Mouse (Mus musculus): ENCODE measurements at regions not wholly inside any gene's neighbourhood (a gene's known extent, or its start where the extent isn't known, plus 50 kb on each side); places are given as distances from the start of the nearest gene placed in this dataset.

GRCm38 (mm10) chr17:79177259-79177658, 125.6 kb downstream of the Qpct start:
- 45% methylated on average over 3 of the region's 3 CpGs for WGBS (ENCODE audit: insufficient replicate concordance)
- no peak overlapping the region for H3K9ac ChIP-seq (replicated peaks)
- H3K27ac ChIP-seq = no peak overlapping the region
- no peaks in the 10 kb centered on the region for H3K4me1 ChIP-seq (replicated peaks; ENCODE audit: control insufficient read depth in 2 of 2, insufficient read depth in 2 of 2, low read length in 1 of 2)
- H3K27me3 ChIP-seq (ENCODE audit: control insufficient read depth, insufficient read depth, low read length) = no peaks in the 10 kb centered on the region
- H3K36me3 ChIP-seq (replicated peaks; ENCODE audit: control insufficient read depth, insufficient read depth, low read depth) = no peaks in the 10 kb centered on the region
- no peak for ATAC-seq (ENCODE audit: insufficient read depth)
- no peak overlapping the region for H3K4me3 ChIP-seq (ENCODE audit: insufficient read depth in 1 of 2, low read depth in 2 of 2, low read length in 2 of 2)
- no peak for DNase-seq (ENCODE audit: low read depth in 3 of 3, low spot score in 3 of 3)
- TF ChIP-seq EP300 (IDR thresholded peaks at IDR 0.05; ENCODE audit: low read depth) (no peak), CTCF (IDR thresholded peaks at IDR 0.05; ENCODE audit: low read depth) (no peak)
- H3K4me2 ChIP-seq (ENCODE audit: low read depth) = no peak overlapping the region
- H3K9me3 ChIP-seq (ENCODE audit: control insufficient read depth, low read length) = no peaks in the 10 kb centered on the region

DNA sequence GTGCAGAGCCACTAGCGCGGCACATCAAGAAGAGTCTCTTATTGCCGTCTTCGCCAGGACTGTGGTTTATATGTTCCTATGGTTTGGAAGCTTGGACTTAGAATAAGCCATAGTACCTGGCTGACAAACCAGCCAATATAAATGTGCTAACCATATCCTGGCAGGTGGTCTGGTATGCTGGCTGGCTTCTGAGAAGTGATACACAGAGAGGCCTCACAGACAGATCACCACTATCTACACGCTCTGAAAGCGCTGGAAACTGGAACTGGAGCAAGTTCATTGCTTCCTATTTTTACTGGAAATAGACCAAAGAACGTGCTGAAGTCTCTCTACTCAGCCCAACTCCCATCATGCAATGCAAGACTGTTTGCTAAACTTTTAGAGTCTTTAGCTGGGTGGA, 124.7 kb downstream of the Qpct start:
- Histone ChIP-seq H3K4me2 (ENCODE audit: low read depth) (no peak overlapping the region), H3K4me3 (ENCODE audit: insufficient read depth in 1 of 2, low read depth in 2 of 2, low read length in 2 of 2) (no peak overlapping the region), H3K4me1 (replicated peaks; ENCODE audit: control insufficient read depth in 2 of 2, insufficient read depth in 2 of 2, low read length in 1 of 2) (no peaks in the 10 kb centered on the region), H3K36me3 (replicated peaks; ENCODE audit: control insufficient read depth, insufficient read depth, low read depth) (no peaks in the 10 kb centered on the region), H3K27me3 (ENCODE audit: control insufficient read depth, insufficient read depth, low read length) (no peaks in the 10 kb centered on the region), H3K9me3 (ENCODE audit: control insufficient read depth, low read length) (no peaks in the 10 kb centered on the region), H3K27ac (no peak overlapping the region), H3K9ac (replicated peaks) (no peak overlapping the region)
- TF ChIP-seq CTCF (IDR thresholded peaks at IDR 0.05; ENCODE audit: low read depth) (no peak), EP300 (IDR thresholded peaks at IDR 0.05; ENCODE audit: low read depth) (no peak)
- WGBS (ENCODE audit: insufficient replicate concordance) = 63% methylated on average over 7 of the region's 7 CpGs
- ATAC-seq (ENCODE audit: insufficient read depth) (no peak), DNase-seq (ENCODE audit: low read depth in 3 of 3, low spot score in 3 of 3) (no peak)

DNA sequence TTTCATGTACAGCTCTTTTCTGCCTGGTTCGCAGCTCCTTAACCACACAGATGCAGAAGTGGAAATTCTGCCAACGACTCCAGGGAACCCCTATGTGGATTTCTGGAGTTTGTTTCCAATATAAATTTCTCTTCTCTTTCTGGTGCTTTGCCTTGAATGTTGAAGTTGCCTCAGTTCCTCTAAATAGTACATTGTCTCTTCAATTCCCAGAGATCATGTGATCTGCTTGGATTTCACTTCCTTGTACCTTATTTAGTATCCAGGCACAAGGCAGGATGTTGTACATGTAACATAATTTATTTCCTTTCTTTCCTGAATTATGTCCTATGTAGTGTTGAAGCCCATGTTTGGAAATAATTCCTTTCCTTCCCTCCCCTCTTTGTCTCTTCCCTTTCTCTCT, 123.7 kb downstream of the Qpct start:
- H3K36me3 ChIP-seq (replicated peaks; ENCODE audit: control insufficient read depth, insufficient read depth, low read depth) = no peaks in the 10 kb centered on the region
- TF ChIP-seq CTCF (IDR thresholded peaks at IDR 0.05; ENCODE audit: low read depth) (no peak), EP300 (IDR thresholded peaks at IDR 0.05; ENCODE audit: low read depth) (no peak)
- ATAC-seq (ENCODE audit: insufficient read depth) = no peak
- WGBS (ENCODE audit: insufficient replicate concordance) = 55% methylated on average over 2 of the region's 2 CpGs
- no peak for DNase-seq (ENCODE audit: low read depth in 3 of 3, low spot score in 3 of 3)
- no peak overlapping the region for H3K9ac ChIP-seq (replicated peaks)
- no peaks in the 10 kb centered on the region for H3K9me3 ChIP-seq (ENCODE audit: control insufficient read depth, low read length)
- H3K4me2 ChIP-seq (ENCODE audit: low read depth) = no peak overlapping the region
- no peaks in the 10 kb centered on the region for H3K27me3 ChIP-seq (ENCODE audit: control insufficient read depth, insufficient read depth, low read length)
- no peak overlapping the region for H3K27ac ChIP-seq
- no peaks in the 10 kb centered on the region for H3K4me1 ChIP-seq (replicated peaks; ENCODE audit: control insufficient read depth in 2 of 2, insufficient read depth in 2 of 2, low read length in 1 of 2)
- no peak overlapping the region for H3K4me3 ChIP-seq (ENCODE audit: insufficient read depth in 1 of 2, low read depth in 2 of 2, low read length in 2 of 2)

- H3K9me3 ChIP-seq (ENCODE audit: control insufficient read depth, low read length) = no peaks in the 10 kb centered on the region
- WGBS (ENCODE audit: insufficient replicate concordance) = 68% methylated on average over 2 of the region's 2 CpGs
Measured at GRCm38 (mm10) chr17:79172328-79172727, 120.6 kb downstream of the Qpct start.

GRCm38 (mm10) chr17:79170690-79171089, 119.0 kb downstream of the Qpct start:
- no peaks in the 10 kb centered on the region for H3K36me3 ChIP-seq (replicated peaks; ENCODE audit: control insufficient read depth, insufficient read depth, low read depth)
- 68% methylated on average over 4 of the region's 4 CpGs for WGBS (ENCODE audit: insufficient replicate concordance)
- no peak for ATAC-seq (ENCODE audit: insufficient read depth)
- no peaks in the 10 kb centered on the region for H3K27me3 ChIP-seq (ENCODE audit: control insufficient read depth, insufficient read depth, low read length)
- H3K4me1 ChIP-seq (replicated peaks; ENCODE audit: control insufficient read depth in 2 of 2, insufficient read depth in 2 of 2, low read length in 1 of 2) = no peaks in the 10 kb centered on the region
- no peaks in the 10 kb centered on the region for H3K9me3 ChIP-seq (ENCODE audit: control insufficient read depth, low read length)
- TF ChIP-seq EP300 (IDR thresholded peaks at IDR 0.05; ENCODE audit: low read depth) (no peak), CTCF (IDR thresholded peaks at IDR 0.05; ENCODE audit: low read depth) (no peak)
- H3K4me3 ChIP-seq (ENCODE audit: insufficient read depth in 1 of 2, low read depth in 2 of 2, low read length in 2 of 2) = no peak overlapping the region
- no peak overlapping the region for H3K27ac ChIP-seq
- no peak overlapping the region for H3K9ac ChIP-seq (replicated peaks)
- H3K4me2 ChIP-seq (ENCODE audit: low read depth) = no peak overlapping the region
- no peak for DNase-seq (ENCODE audit: low read depth in 3 of 3, low spot score in 3 of 3)

More at GRCm38 (mm10) chr17:79172328-79172727, 120.6 kb downstream of the Qpct start:
- Histone ChIP-seq H3K36me3 (replicated peaks; ENCODE audit: control insufficient read depth, insufficient read depth, low read depth) (no peaks in the 10 kb centered on the region), H3K4me2 (ENCODE audit: low read depth) (no peak overlapping the region), H3K4me3 (ENCODE audit: insufficient read depth in 1 of 2, low read depth in 2 of 2, low read length in 2 of 2) (no peak overlapping the region), H3K27ac (no peak overlapping the region), H3K4me1 (replicated peaks; ENCODE audit: control insufficient read depth in 2 of 2, insufficient read depth in 2 of 2, low read length in 1 of 2) (no peaks in the 10 kb centered on the region), H3K27me3 (ENCODE audit: control insufficient read depth, insufficient read depth, low read length) (no peaks in the 10 kb centered on the region), H3K9ac (replicated peaks) (no peak overlapping the region)
- no peak for DNase-seq (ENCODE audit: low read depth in 3 of 3, low spot score in 3 of 3)
- no peak for ATAC-seq (ENCODE audit: insufficient read depth)
- no peak for TF ChIP-seq CTCF (IDR thresholded peaks at IDR 0.05; ENCODE audit: low read depth)
- TF ChIP-seq EP300 (IDR thresholded peaks at IDR 0.05; ENCODE audit: low read depth) = no peak

Data from liver, embryonic 14.5 days (tissue).